Mouse (Mus musculus) common myeloid progenitor, adult 5-6 weeks (primary cell): ENCODE data around the gene Tsga10ip. TPM values are rescaled to one million over a fixed set of nuclear protein-coding genes. Genes with fewer than 3 reads are reported as not detected.
"Not testable (repeated sequence)": the region's sequence is repeated elsewhere in the genome, so short reads cannot be mapped to it uniquely, and the experiment has no call there.

Experiments
- ATAC-seq: replicated peaks from 2 replicates; pipeline ENCODE4 v1.8.0; 2016; ENCODE audit warnings: low read depth, mild to moderate bottlenecking, moderate TSS enrichment, inconsistent platforms; ENCODE audit not compliant: poor library complexity, severe bottlenecking
- total RNA-seq: library from RNA; stranded (forward); fragments of 200-1000, 187-1606 nt; gene quantifications from 2 replicates; pipeline ENCODE4 v1.2.3, GENCODE M21; 2017

The Tsga10ip gene
- total RNA-seq, 1 experiment from 2014 or later = not detected

- ATAC-seq = no peak
These were observed 48.7 kb downstream of the Tsga10ip start for GRCm38 (mm10) chr19:5353609-5354008.

DNA sequence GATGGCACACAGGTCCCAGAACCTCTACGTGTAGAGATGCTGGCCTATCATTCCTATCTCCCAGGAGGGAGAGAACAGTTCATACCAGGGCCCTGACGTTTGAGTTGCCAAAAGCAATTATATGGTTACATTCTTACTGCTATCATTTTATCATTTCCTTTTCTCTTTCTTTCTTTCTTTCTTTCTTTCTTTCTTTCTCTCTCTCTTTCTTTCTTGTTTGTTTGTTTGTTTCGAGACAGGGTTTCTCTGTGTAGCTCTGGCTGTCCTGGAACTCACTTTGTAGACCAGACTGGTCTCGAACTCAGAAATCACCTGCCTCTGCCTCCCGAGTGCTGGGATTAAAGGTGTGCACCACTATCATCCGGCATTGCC, 52.8 kb downstream of the Tsga10ip start, which contains the start of gene Cst6:
Gene Cst6, minus strand, starts transcription at position 73 of the 372 bp plus-strand sequence.
- ATAC-seq = not testable (repeated sequence)

DNA sequence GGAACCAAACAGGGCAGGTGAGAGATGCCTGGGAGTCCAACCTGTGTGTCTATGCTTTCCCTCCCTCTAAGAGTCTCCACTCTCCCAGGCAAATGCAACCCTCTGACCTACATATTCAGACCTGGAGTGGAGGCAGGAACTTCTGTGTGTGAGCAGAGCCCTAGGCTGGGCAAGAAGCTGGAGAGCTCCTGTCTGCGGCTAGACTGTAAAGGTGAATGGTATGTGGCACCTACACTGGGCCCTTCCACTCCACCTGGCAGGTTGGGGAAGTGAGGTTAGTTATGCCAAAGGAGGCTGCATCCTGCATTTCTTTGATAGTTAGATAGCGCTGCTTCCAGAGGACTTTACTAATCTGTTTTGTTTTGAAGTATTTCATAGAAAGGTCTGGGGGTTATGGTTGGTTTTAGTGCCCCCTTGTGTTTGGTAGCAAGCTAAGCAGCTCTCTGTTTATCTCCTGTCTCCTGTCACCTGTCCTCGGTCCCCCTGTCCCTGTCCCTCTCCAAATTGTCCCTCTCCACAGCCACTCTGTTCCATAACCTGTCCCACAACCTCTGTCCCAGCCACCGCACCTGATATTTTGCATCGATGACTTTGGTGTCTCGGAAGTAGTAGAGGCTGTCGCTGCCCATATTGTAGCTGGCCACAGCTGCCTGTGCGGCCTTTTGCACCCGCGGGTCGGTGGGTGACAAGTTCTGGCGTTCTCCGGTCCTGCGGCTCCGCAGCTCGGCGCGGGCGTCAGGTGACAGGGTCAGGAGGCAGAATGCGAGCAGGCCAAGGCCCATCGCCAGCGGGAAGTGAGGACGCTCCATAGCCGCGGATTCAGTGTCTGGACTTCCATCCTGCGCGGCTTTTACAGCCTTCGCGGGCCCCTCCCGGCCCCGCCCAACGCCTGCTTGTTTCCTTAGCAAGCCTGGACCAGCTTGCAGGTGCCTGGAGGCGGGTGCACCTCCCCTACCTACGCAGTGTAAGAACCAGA, 53.5 kb downstream of the Tsga10ip start:
- peak; percentile 67 for ATAC-seq

- no peak for ATAC-seq
These were observed 54.3 kb downstream of the Tsga10ip start for GRCm38 (mm10) chr19:5348064-5348463.

DNA sequence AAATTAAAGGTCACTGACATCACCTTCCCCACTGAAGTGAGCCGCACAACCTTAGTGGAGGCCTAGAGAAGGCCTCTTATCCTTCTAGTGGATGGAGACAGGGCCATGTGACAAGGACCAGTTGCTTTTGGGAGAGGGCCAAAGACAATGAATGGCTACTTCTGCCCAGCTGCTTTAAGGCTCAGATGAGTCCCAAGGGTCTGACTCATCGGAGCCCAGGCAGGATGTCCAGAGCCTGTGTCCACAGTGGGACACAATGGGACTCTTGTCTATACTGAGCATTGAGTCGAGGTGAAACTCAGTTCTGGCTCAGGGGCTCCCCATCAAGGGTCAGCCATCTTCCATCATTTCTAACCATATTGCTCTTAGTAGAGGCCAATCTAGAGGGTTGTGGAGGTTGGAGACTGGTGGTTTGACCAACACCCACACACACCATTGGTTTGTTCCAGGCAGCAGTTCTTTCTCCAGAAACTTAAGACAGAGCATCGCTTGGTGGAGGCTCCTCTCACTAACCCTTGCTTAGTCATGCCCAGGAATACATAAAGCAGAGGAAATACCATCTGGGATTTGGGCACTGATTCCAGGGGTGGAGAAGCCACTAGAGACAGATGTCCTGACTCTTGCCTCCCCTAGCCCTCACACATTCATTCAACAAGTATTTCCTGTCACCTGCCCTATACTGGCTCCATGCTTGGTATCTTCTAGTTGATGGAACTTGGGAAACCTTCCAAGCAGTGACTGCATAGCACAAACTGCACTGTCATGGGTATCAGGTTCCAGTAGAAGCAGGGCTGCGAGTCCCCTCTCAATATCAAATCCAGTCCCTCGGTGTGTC, 56.8 kb downstream of the Tsga10ip start:
- ATAC-seq = no peak

GRCm38 (mm10) chr19:5341360-5341759, 61.0 kb downstream of the Tsga10ip start:
- no peak for ATAC-seq

Other genes with a start within 250 kb of the Tsga10ip start
- 9.7 and 20.6 TPM in 2 replicates for gene Pacs1, start 129.4 kb downstream of the Tsga10ip start, total RNA-seq
- 235 and 265 TPM in 2 replicates for gene Sf3b2, start 107.1 kb downstream of the Tsga10ip start, total RNA-seq
- not detected in 2 replicates for gene Gal3st3, start 104.2 kb downstream of the Tsga10ip start, total RNA-seq
- gene Catsper1, start 66.8 kb downstream of the Tsga10ip start, total RNA-seq = not detected in 2 replicates
- not detected in 2 replicates for gene Cst6, start 53.0 kb downstream of the Tsga10ip start, total RNA-seq
- 60.0 and 61.7 TPM in 2 replicates for gene Eif1ad, start 35.8 kb downstream of the Tsga10ip start, total RNA-seq
- gene Banf1, start 35.4 kb downstream of the Tsga10ip start, total RNA-seq = 71.4 and 75.6 TPM in 2 replicates
- 93.3 and 103 TPM in 2 replicates for gene Sart1, start 13.8 kb downstream of the Tsga10ip start, total RNA-seq
- 112 and 125 TPM in 2 replicates for gene Drap1, start 22.5 kb upstream of the Tsga10ip start, total RNA-seq
- gene AI837181, start 22.6 kb upstream of the Tsga10ip start, total RNA-seq = 9.2 and 10.3 TPM in 2 replicates
- gene Fosl1, start 45.0 kb upstream of the Tsga10ip start, total RNA-seq = 0.63 and 0.78 TPM in 2 replicates
- gene Ccdc85b, start 55.4 kb upstream of the Tsga10ip start, total RNA-seq = 3.0 and 5.4 TPM in 2 replicates
- gene Fibp, start 58.1 kb upstream of the Tsga10ip start, total RNA-seq = 55.8 and 67.4 TPM in 2 replicates
- gene Ctsw, start 66.0 kb upstream of the Tsga10ip start, total RNA-seq = 1.0 and 2.0 TPM in 2 replicates
- 0.09 TPM in 1 of 2 replicates, not detected in the other for gene Efemp2, start 71.4 kb upstream of the Tsga10ip start, total RNA-seq
- gene Mus81, start 85.9 kb upstream of the Tsga10ip start, total RNA-seq = 20.7 and 26.9 TPM in 2 replicates
- 940 and 946 TPM in 2 replicates for gene Cfl1, start 87.9 kb upstream of the Tsga10ip start, total RNA-seq
- not detected in 2 replicates for gene 1700020D05Rik, start 101.3 kb upstream of the Tsga10ip start, total RNA-seq
- gene Snx32, start 108.0 kb upstream of the Tsga10ip start, total RNA-seq = 1.3 and 2.9 TPM in 2 replicates
- gene Ovol1, start 158.1 kb upstream of the Tsga10ip start, total RNA-seq = not detected in 2 replicates
- gene Ap5b1, start 165.5 kb upstream of the Tsga10ip start, total RNA-seq = 5.2 and 8.0 TPM in 2 replicates
- gene Rnaseh2c, start 199.3 kb upstream of the Tsga10ip start, total RNA-seq = 65.1 and 78.4 TPM in 2 replicates
- 56.7 and 74.3 TPM in 2 replicates for gene Kat5, start 207.7 kb upstream of the Tsga10ip start, total RNA-seq
- 34.8 and 44.1 TPM in 2 replicates for gene Rela, start 235.0 kb upstream of the Tsga10ip start, total RNA-seq